Mouse (Mus musculus): Measurements from ENCODE around the gene Urod. TPM values are rescaled to one million over a fixed set of nuclear protein-coding genes. Genes with fewer than 3 reads are reported as not detected.

Urod gene
- polyA plus RNA-seq (2017; shearing (Covaris generic)) = 60.9 TPM

DNA sequence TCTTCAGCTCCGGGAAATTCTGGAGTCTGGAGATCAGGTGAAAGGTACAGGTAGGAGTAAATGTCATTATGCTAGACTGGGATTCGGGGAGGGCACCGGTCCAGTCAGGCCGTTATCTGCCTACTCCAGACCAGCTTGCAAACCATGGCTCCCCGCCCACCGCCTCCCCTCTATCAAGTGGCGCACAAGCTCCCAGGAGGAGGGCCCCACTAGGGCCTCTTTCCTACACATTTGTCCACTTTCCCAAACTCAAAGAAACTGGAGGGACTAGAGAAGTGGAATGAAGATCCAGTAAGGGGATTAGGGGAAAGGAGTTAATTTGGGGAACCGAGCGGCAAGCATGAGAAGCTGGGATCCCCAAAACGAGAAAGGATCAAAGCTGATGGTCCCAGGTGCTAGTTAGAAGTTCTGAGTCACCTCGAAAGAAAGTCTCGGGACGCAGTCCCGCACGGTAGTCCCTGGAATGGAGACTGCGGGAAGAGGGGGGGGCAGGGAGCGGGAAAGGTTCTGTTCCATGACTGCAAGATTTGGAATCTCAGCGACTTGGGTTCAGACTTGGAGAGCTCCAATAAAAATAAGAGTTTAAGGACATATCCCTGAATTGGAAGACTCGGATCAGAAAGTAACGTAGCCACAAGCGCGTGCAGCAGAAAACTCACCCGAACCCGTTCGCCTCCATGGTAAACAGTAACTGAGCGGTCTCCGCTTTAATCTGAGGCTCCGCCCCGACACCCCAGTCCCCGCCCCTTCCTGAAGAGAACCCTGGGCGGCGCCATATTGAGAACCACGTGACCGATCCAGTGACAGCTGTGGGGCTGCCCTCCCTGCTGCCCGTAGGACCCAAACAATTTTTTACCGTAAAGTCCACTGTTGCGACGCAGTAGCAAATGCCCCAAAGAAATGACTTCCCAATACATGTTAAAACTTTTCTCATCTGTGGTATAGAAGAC lies at the start of gene Urod:
Urod (minus strand) TSS at position 742 of the 950 bp plus-strand sequence.

DNA sequence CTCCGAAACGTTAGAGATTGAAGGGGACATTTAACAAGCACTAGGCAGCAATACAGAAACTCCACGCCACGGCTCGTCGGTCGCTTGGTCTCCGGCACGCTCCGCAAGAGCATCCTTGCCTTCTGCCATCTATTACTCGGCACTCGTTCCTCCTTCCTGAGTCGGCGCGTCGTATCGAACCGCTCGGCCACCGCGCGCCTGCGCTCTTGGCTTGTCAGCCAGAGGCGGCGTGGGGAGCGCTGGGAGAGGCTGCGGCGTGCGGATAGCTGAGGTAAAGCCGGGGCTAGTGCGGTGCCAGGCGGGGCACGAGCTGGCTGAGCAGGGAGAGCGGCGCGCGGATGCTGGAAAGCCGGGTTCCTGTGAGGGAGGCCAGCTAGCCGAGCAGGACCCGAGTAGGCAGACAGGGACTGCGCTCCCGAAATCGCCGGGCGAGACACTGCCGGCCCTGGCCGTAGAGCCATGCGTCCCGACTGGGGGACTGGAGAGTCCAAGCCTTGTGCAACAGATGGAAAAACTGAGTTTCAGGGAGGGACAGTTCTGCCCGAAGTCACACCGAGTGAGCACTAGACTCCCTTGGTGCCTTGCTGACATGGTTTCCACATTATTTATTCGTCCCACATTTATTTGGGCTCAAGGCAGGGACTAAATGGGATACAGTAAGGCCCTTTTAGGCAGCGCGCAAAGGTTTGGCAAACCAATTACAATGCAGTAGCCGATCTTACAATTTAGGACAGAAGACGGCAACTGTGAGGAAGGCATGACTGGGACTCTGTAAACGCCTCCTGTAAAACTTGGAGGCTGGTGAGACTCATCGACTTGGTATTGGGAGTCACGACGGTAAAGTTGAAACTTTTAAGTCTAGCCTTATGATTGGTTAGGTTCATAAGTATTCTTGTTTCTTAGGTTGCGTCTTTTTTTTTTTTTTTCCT lies 25.3 kb upstream of the Urod start, which contains the start of gene Eif2b3:
Eif2b3 (plus strand) TSS at position 197 of the 929 bp plus-strand sequence.

DNA sequence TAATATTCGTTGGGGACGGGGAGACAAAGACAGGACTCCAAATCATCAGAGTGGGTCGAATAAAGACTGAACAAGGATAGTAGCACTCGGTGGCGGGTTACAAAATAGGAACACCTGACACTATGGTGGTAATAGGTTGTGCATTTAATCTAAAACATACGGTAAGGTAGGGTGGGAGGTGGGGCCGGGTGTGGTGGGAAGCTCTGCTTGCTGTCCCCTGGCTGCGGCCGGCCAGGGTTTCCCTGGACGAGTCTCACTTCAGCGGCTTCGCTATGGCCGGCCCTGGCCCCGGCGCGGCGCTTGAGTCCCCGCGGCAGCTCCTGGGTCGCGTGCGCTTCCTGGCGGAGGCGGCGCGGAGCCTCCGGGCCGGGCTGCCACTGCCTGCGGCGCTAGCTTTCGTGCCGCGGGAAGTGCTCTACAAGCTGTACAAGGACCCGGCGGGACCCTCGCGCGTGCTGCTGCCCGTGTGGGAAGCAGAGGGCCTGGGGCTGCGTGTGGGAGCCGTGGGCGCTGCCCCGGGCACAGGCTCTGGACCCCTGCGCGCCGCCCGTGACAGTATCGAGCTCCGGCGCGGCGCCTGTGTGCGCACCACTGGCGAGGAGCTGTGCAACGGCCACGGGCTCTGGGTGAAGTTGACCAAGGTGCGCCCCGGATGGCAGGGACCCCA lies 1.1 kb upstream of the Urod start, which contains the start of gene Hectd3:
Hectd3 (plus strand) TSS at position 187 of the 667 bp plus-strand sequence.

Other genes starting within 250 kb of the Urod start
- 43.0 TPM for gene Toe1, start 186.8 kb downstream of the Urod start, polyA plus RNA-seq (2017; shearing (Covaris generic))
- gene Mutyh, start 186.7 kb downstream of the Urod start, polyA plus RNA-seq (2017; shearing (Covaris generic)) = 12.4 TPM
- gene Hpdl, start 172.7 kb downstream of the Urod start, polyA plus RNA-seq (2017; shearing (Covaris generic)) = 0.19 TPM
- 0.12 TPM for gene Zswim5, start 117.0 kb downstream of the Urod start, polyA plus RNA-seq (2017; shearing (Covaris generic))
- 30.9 TPM for gene Hectd3, start 904 bp upstream of the Urod start, polyA plus RNA-seq (2017; shearing (Covaris generic))
- 21.4 TPM for gene Eif2b3, start 25.0 kb upstream of the Urod start, polyA plus RNA-seq (2017; shearing (Covaris generic))
- gene Ptch2, start 101.7 kb upstream of the Urod start, polyA plus RNA-seq (2017; shearing (Covaris generic)) = not detected
- 22.4 TPM for gene Btbd19, start 131.3 kb upstream of the Urod start, polyA plus RNA-seq (2017; shearing (Covaris generic))
- not detected for gene Tctex1d4, start 132.4 kb upstream of the Urod start, polyA plus RNA-seq (2017; shearing (Covaris generic))
- gene Plk3, start 139.6 kb upstream of the Urod start, polyA plus RNA-seq (2017; shearing (Covaris generic)) = 59.7 TPM
- 707 TPM for gene Rps8, start 161.8 kb upstream of the Urod start, polyA plus RNA-seq (2017; shearing (Covaris generic))
- not detected for gene Kif2c, start 188.2 kb upstream of the Urod start, polyA plus RNA-seq (2017; shearing (Covaris generic))

All from naive thymus-derived CD4-positive, alpha-beta T cell, adult 5 months (primary cell).